ENCODE assay signal across 11 mouse cellular contexts in genomic region chr15:100414011-100414410, GRCm38 (mm10). TPM values are rescaled to one million over a fixed set of nuclear protein-coding genes. Genes with fewer than 3 reads are reported as not detected.
DNase-seq lines count a peak whose midpoint lies in the region; ATAC-seq and TF ChIP-seq lines count a peak whose summit lies in the region.
"Had no signal": no experiment of that assay in that cellular context is flagged by ENCODE, and none has a peak within 500 bp of the region (broad histone marks: within the 10 kb centered on the region; RNA-seq: fewer than 3 reads in every experiment).

No protein-coding gene starts in this region.

- H3K4me3 ChIP-seq in kidney, embryonic 16.5 days (ENCODE audit: low read length): no peak overlapping the region
- H3K4me3 ChIP-seq in heart, embryonic 11.5 days (ENCODE audit: low read depth, low read length): no peak overlapping the region
- H3K4me3 ChIP-seq in forebrain, postnatal 0 days (ENCODE audit: low read depth, low read length): no peak overlapping the region

- H3K27ac ChIP-seq in kidney, embryonic 16.5 days (ENCODE audit: low read length): peak overlapping the region; percentile 36
- no peak overlapping the region for H3K27ac ChIP-seq in heart, embryonic 11.5 days (ENCODE audit: low read depth, low read length)
- H3K27ac ChIP-seq in forebrain, postnatal 0 days (ENCODE audit: low read depth, low read length): no peak overlapping the region

- H3K4me2 ChIP-seq in kidney, embryonic 16.5 days (replicated peaks; ENCODE audit: low read depth, low read length): no peak overlapping the region
- H3K4me2 ChIP-seq in heart, embryonic 11.5 days: no peak overlapping the region
- H3K4me2 ChIP-seq in forebrain, postnatal 0 days (ENCODE audit: low read depth): no peak overlapping the region

- ATAC-seq in kidney, embryonic 16.5 days (ENCODE audit: low FRiP score, low TSS enrichment): no peak
- no peak for ATAC-seq in heart, embryonic 11.5 days (replicated peaks; ENCODE audit: insufficient number of reproducible peaks, low FRiP score, low TSS enrichment)
- no peak for ATAC-seq in forebrain, postnatal 0 days

- H3K36me3 ChIP-seq in kidney, embryonic 16.5 days (ENCODE audit: insufficient read depth, low read length): peaks cover 4% of the 10 kb centered on the region; the same call in 1 of the 2 replicates
- no peaks in the 10 kb centered on the region; the same call in 1 of the 2 replicates for H3K36me3 ChIP-seq in heart, embryonic 11.5 days (ENCODE audit: control insufficient read depth, insufficient read depth, low read length)
- H3K36me3 ChIP-seq in forebrain, postnatal 0 days (ENCODE audit: insufficient read depth): peaks cover 22% of the 10 kb centered on the region

- no peak overlapping the region for H3K9ac ChIP-seq in kidney, embryonic 16.5 days (replicated peaks; ENCODE audit: low read length)
- no peak overlapping the region for H3K9ac ChIP-seq in heart, embryonic 11.5 days (ENCODE audit: low read depth, low read length)
- no peak overlapping the region for H3K9ac ChIP-seq in forebrain, postnatal 0 days

- no peaks in the 10 kb centered on the region for H3K27me3 ChIP-seq in kidney, embryonic 16.5 days (ENCODE audit: insufficient read depth, low read length)
- H3K27me3 ChIP-seq in heart, embryonic 11.5 days (ENCODE audit: control insufficient read depth, insufficient read depth, low read length): no peaks in the 10 kb centered on the region
- H3K27me3 ChIP-seq in forebrain, postnatal 0 days (ENCODE audit: insufficient read depth, low read length): no peaks in the 10 kb centered on the region

- peak; percentile 40 for DNase-seq in A20 (ENCODE audit: low read depth, low spot score)
- DNase-seq in CD4-positive, CD25-positive, alpha-beta regulatory T cell, adult 2 months (ENCODE audit: low read depth, low spot score): peak; percentile 57
- DNase-seq in skeletal muscle tissue, adult 2 months (ENCODE audit: low read depth, low spot score): peak; percentile 88
- DNase-seq in cerebellum, postnatal 4 days (ENCODE audit: low spot score in 2 of 2): no peak
- DNase-seq in forebrain, postnatal 0 days: no peak
- DNase-seq: lung, postnatal 36 days had no signal

- H3K9me3 ChIP-seq in kidney, embryonic 16.5 days (ENCODE audit: low read length): no peaks in the 10 kb centered on the region
- no peaks in the 10 kb centered on the region for H3K9me3 ChIP-seq in heart, embryonic 11.5 days (replicated peaks; ENCODE audit: control insufficient read depth, low read length)
- H3K9me3 ChIP-seq in forebrain, postnatal 0 days (ENCODE audit: low read length): no peaks in the 10 kb centered on the region

- 59% methylated on average over 4 of the region's 4 CpGs for WGBS in kidney, embryonic 16.5 days
- WGBS in heart, embryonic 11.5 days (ENCODE audit: insufficient replicate concordance): 64% methylated on average over 4 of the region's 4 CpGs
- WGBS in forebrain, postnatal 0 days: 64% methylated on average over 4 of the region's 4 CpGs

- TF ChIP-seq CTCF in forebrain, postnatal 0 days (IDR thresholded peaks at IDR 0.05; ENCODE audit: low read depth): no peak

- H3K4me1 ChIP-seq in kidney, embryonic 16.5 days (ENCODE audit: insufficient read depth, low read length): peaks cover 40% of the 10 kb centered on the region
- H3K4me1 ChIP-seq in heart, embryonic 11.5 days (ENCODE audit: control insufficient read depth, insufficient read depth, low read length): peaks cover 9% of the 10 kb centered on the region
- H3K4me1 ChIP-seq in forebrain, postnatal 0 days (ENCODE audit: insufficient read depth): no peaks in the 10 kb centered on the region

RNA-seq across cellular contexts. Expression of gene Gm5475, which starts 7.9 kb away (rescaled TPM):
- polyA plus RNA-seq in kidney, embryonic 16.5 days (2015; fragmentation: Nextera tagmentation; extraction: Ambion mirVana): 0.19 and 0.22 TPM in 2 replicates
- polyA plus RNA-seq in heart, embryonic 11.5 days (2014; fragmentation: Nextera tagmentation; extraction: Ambion mirVana): not detected in 2 replicates
- total RNA-seq in forebrain, postnatal 0 days (2014; rRNA removed): 0.08 TPM in 1 of 2 replicates, not detected in the other
- 0.09 and 0.10 TPM in 2 replicates for polyA plus RNA-seq in forebrain, postnatal 0 days (2015; fragmentation: Nextera tagmentation; extraction: Ambion mirVana)
- polyA plus RNA-seq: hindbrain, embryonic 11.5 days had no signal

RNA-seq across cellular contexts. Expression of gene Slc11a2, which starts 10.9 kb away (rescaled TPM):
- polyA plus RNA-seq in kidney, embryonic 16.5 days (2015; fragmentation: Nextera tagmentation; extraction: Ambion mirVana): 36.8 and 37.4 TPM in 2 replicates
- 14.9 and 15.5 TPM in 2 replicates for polyA plus RNA-seq in heart, embryonic 11.5 days (2014; fragmentation: Nextera tagmentation; extraction: Ambion mirVana)
- 23.2 and 36.8 TPM in 2 replicates for total RNA-seq in forebrain, postnatal 0 days (2014; rRNA removed)
- polyA plus RNA-seq in forebrain, postnatal 0 days (2015; fragmentation: Nextera tagmentation; extraction: Ambion mirVana): 17.2 and 17.6 TPM in 2 replicates

RNA-seq across cellular contexts. Expression of gene Higd1c, which starts 49.7 kb away (rescaled TPM):
- 0.35 and 1.3 TPM in 2 replicates for polyA plus RNA-seq in kidney, embryonic 16.5 days (2015; fragmentation: Nextera tagmentation; extraction: Ambion mirVana)
- not detected in 2 replicates for polyA plus RNA-seq in heart, embryonic 11.5 days (2014; fragmentation: Nextera tagmentation; extraction: Ambion mirVana)
- total RNA-seq in forebrain, postnatal 0 days (2014; rRNA removed): not detected in 2 replicates
- polyA plus RNA-seq in forebrain, postnatal 0 days (2015; fragmentation: Nextera tagmentation; extraction: Ambion mirVana): not detected in 2 replicates
- polyA plus RNA-seq: embryonic facial prominence, embryonic 11.5 days; frontal cortex, adult 2 months; hindbrain, embryonic 11.5 days had no signal

RNA-seq across cellular contexts. Expression of gene Letmd1, which starts 54.8 kb away (rescaled TPM):
- polyA plus RNA-seq in kidney, embryonic 16.5 days (2015; fragmentation: Nextera tagmentation; extraction: Ambion mirVana): 31.8 and 33.1 TPM in 2 replicates
- polyA plus RNA-seq in heart, embryonic 11.5 days (2014; fragmentation: Nextera tagmentation; extraction: Ambion mirVana): 19.0 and 19.3 TPM in 2 replicates
- 70.5 and 87.8 TPM in 2 replicates for total RNA-seq in forebrain, postnatal 0 days (2014; rRNA removed)
- 45.3 and 52.5 TPM in 2 replicates for polyA plus RNA-seq in forebrain, postnatal 0 days (2015; fragmentation: Nextera tagmentation; extraction: Ambion mirVana)

Comparison
In these comparisons a context has a peak if more than half of its experiments do, and no peak if none do; other contexts are left out.
1. DNase-seq: peak in A20 (single experiment), CD4-positive, CD25-positive, alpha-beta regulatory T cell, adult 2 months (single experiment) and skeletal muscle tissue, adult 2 months (single experiment); none in cerebellum, postnatal 4 days (0 of 2) and forebrain, postnatal 0 days (single experiment).